Mouse (Mus musculus): ENCODE data around the gene Vmo1. TPM values are rescaled to one million over a fixed set of nuclear protein-coding genes. Genes with fewer than 3 reads are reported as not detected.

Vmo1 gene
- total RNA-seq, 2 experiments from 2014 or later, result not detected

DNA sequence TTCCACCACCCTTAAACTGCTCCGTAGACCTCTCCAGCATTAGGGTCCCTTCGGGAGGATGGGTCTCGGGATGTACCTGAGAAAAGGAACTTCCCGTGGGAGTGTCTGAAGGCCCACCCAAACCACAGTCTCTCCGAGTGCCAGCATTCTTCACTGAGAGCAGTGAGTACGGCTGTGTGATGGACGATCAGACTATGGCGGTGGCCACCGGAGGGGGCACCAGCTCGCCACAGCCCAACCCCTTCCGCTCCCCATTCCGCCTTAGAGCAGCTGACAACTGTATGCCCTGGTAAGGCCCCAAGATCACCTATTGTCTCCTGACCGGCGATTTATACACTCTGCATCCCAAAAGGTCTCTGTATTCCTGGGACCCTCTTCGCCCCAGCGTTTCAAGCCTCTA is 49.2 kb downstream of the Vmo1 start:
- Histone ChIP-seq H3K4me3 (no peak overlapping the region; the same call in 1 of the 2 replicates), H3K27ac (no peak overlapping the region)
- intact Hi-C loops (cut with DNase I), result no loop called here
- no peak for TF ChIP-seq CTCF (IDR thresholded peaks at IDR 0.05)
- DNase-seq (ENCODE audit: extremely low spot score in 1 of 2, low spot score in 2 of 2), result no peak

- intact Hi-C loops (cut with DNase I), result no loop called here
- TF ChIP-seq CTCF (IDR thresholded peaks at IDR 0.05), result no peak
- H3K4me3 ChIP-seq, result no peak overlapping the region
- H3K27ac ChIP-seq, result no peak overlapping the region
- no peak for DNase-seq (ENCODE audit: extremely low spot score in 1 of 2, low spot score in 2 of 2)
These were observed 50.4 kb downstream of the Vmo1 start for GRCm38 (mm10) chr11:70463970-70464369.

Other genes with a start within 250 kb of the Vmo1 start
- under 1 TPM in 1 of 2 experiments, not detected in 1; 0.33 TPM for gene Alox12e, start 192.0 kb downstream of the Vmo1 start, total RNA-seq (2021)
- not detected for gene Alox15, start 162.6 kb downstream of the Vmo1 start, total RNA-seq (2021)
- gene Pelp1, start 104.6 kb downstream of the Vmo1 start, total RNA-seq (2021), result 10 to 100 TPM; 34.6 to 36.2 TPM
- 10 to 100 TPM; 74.3 to 86.0 TPM for gene Arrb2, start 82.0 kb downstream of the Vmo1 start, total RNA-seq (2021)
- gene Med11, start 62.7 kb downstream of the Vmo1 start, total RNA-seq (2021), result 10 to 100 TPM; 13.2 to 14.8 TPM
- under 1 TPM; 0.36 to 0.44 TPM for gene Zmynd15, start 55.2 kb downstream of the Vmo1 start, total RNA-seq (2021)
- 1 to 10 TPM; 1.2 to 1.4 TPM for gene Cxcl16, start 54.6 kb downstream of the Vmo1 start, total RNA-seq (2021)
- gene Tm4sf5, start 9.4 kb downstream of the Vmo1 start, total RNA-seq (2021), result 1 to 10 TPM in 1 of 2 experiments, not detected in 1; 1.1 TPM
- not detected for gene Gltpd2, start 4.6 kb upstream of the Vmo1 start, total RNA-seq (2021)
- gene Psmb6, start 10.8 kb upstream of the Vmo1 start, total RNA-seq (2021), result 100 to 1,000 TPM; 164 to 169 TPM
- gene Gm40193, start 18.3 kb upstream of the Vmo1 start, total RNA-seq (2021), result not detected
- gene Pld2, start 25.4 kb upstream of the Vmo1 start, total RNA-seq (2021), result 10 to 100 TPM; 12.8 to 13.6 TPM
- gene Mink1, start 48.3 kb upstream of the Vmo1 start, total RNA-seq (2021), result 100 to 1,000 TPM; 411 to 445 TPM
- gene 4930544D05Rik, start 101.2 kb upstream of the Vmo1 start, total RNA-seq (2021), result under 1 TPM; 0.61 TPM
- gene Chrne, start 104.6 kb upstream of the Vmo1 start, total RNA-seq (2021), result not detected
- not detected for gene Gp1ba, start 124.5 kb upstream of the Vmo1 start, total RNA-seq (2021)
- 10 to 100 TPM; 81.7 to 86.9 TPM for gene Rnf167, start 132.6 kb upstream of the Vmo1 start, total RNA-seq (2021)
- gene Slc25a11, start 132.9 kb upstream of the Vmo1 start, total RNA-seq (2021), result 100 to 1,000 TPM; 107 to 117 TPM
- gene Pfn1, start 140.0 kb upstream of the Vmo1 start, total RNA-seq (2021), result 100 to 1,000 TPM; 207 to 224 TPM
- gene Eno3, start 142.6 kb upstream of the Vmo1 start, total RNA-seq (2021), result 10 to 100 TPM in 1 of 2 experiments, 1 to 10 TPM in 1; 9.8 to 10.6 TPM
- gene Spag7, start 154.8 kb upstream of the Vmo1 start, total RNA-seq (2021), result 10 to 100 TPM; 52.2 to 56.7 TPM
- 100 to 1,000 TPM; 238 to 261 TPM for gene Camta2, start 173.5 kb upstream of the Vmo1 start, total RNA-seq (2021)
- gene Inca1, start 185.5 kb upstream of the Vmo1 start, total RNA-seq (2021), result 1 to 10 TPM; 1.8 to 3.0 TPM
- gene Kif1c, start 185.9 kb upstream of the Vmo1 start, total RNA-seq (2021), result 10 to 100 TPM; 58.1 to 60.7 TPM
- 10 to 100 TPM; 18.2 to 19.5 TPM for gene Zfp3, start 249.6 kb upstream of the Vmo1 start, total RNA-seq (2021)

Data from left cerebral cortex, adult 2 months (tissue).